Mouse (Mus musculus) spleen, postnatal 4 days (tissue): ENCODE results near the gene Hdac9.

Experiments
- DNase-seq, 2 experiments: peaks; one replicate each; pipeline ENCODE4 v3.0.0; 2022; ENCODE audit warnings: low spot score in 2 of 2

The Hdac9 gene

DNA sequence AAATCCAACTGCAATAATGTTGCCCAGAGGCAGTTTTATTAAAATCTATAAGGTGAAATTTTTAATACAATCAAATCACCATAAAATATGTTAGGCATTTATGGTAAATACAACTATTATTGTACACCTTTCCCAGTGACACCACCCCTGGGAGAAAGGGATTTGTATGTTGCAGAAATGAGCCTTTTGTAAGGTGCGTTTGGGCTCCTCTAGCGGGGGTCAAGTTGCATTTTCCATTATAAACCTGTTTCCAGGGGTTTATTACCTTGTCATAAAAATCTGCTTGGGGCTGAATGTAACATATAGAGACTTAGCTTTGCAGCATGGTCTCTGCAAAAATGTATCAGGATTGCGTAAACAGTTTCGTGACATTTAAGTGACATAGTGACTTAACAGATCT, 312.4 kb downstream of the Hdac9 start:
- DNase-seq = no peak

DNA sequence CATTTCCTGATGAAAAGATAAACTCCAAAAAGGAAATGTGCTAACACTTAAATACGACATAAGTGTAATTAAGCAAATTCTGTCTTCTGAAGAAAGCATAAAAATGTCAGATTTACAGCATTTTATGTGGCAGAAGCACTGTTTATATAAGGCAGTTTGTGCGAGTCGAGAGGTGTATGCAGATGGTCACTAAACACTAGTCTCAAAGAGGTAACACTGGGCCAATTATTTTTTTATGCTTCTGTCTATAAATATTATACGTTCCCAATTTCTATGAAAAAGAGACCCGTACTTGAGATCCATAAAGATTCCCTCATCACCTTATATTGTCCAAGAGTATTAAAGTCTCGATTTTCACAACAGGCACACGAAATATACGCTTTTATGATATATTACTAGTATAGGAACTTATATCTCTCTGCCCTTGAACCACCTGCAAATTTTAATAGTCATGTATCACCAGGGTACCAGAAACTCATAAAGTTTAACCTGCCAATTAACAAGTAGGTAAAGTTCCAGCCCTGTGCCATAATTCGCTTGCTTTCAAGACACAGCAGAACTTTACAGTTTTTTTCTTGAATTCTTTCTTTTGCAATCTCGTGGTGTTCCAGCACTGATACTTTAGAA, 322.6 kb downstream of the Hdac9 start:
- no peak for DNase-seq

DNA sequence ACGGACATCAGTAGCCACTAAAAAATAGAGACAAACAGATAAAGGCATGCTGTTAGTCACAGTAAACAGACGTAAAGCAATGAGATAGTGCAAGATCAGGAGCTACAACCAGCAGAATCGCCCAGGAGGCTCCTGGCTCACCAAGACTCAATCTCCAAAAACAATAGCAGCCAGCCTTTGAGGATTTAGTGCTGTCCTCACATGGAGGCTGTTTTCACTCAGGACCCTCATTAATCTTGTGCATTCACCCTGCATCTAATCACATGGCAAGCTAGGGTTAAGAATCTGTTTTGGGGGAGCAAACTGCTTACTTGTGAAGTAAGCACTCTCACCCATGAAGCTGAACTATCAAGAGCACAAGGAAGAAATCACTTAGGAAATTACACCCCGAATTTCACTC, 329.7 kb downstream of the Hdac9 start:
- no peak for DNase-seq

DNA sequence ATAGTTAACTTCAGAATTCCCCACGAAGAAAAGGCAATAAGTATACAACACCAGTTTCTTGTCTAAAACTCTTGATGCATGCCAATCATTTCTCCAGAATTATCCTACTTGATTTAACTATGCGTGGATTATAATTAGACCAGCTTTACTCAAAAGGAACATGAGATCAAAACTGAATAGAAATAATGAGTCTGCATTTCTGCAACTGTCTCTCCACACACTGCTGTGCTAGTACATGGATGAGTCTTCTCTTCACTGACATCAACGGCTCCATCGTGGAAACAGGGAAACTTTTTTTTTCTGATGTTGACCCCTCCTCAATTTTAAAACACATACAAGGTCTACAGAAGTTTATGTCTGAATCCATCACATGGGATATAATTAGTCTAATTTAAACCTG, 334.4 kb downstream of the Hdac9 start:
- DNase-seq = no peak

DNA sequence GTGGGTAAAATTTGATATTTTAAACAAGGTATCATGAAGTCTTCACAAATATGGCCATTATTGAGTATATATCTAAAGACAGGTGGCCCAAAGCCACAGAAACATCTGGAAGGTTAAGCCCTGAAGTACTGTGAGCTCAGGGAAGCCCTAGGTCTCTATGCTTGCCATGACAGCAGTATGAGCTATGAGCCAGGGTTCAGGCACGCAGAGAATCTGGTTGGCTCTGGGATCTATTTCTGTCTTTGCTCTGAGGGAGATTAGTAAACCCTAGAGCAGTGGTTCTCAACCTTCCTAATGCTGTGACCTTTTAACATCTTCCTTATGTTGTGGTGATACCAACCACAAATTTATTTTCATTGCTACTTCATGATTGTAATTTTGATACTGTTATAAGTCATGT, 337.7 kb downstream of the Hdac9 start:
- DNase-seq = no peak

DNA sequence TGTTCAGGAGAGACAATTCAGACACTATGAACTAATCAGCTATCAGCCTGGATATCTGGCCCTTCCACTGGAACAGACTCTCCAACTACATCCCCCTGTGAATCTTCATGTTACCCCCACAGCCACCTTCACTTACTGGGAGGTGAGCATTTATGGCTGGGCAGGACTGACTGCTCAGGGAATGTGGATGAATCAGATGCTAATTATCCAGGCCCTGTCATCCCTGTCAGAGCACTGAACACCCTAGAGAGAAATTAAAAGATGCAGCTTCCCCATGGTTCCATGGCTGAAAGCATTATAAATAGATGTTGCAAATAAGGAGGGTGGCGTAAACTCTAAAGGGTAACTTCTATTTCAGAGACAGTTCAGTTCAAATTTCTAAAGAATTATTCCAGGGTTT, 345.8 kb downstream of the Hdac9 start:
- DNase-seq = no peak

DNA sequence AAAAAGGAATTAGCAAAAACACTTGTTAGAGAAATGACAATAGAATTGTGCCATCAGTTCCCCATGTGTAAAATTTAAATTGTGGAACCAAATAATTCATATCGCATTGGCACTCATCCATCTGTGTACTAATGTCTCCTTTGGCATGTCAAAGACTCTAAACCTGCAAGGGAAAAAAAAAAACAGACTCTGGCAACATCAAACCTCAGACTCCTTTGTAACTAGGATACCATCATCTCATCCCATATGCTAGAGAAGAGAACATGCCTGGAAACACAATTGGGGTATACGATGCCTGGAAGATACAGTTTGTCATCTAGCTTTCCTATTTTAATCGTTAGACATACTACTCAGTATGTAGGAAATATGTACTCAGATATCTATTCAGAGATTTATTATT, 347.4 kb downstream of the Hdac9 start:
- DNase-seq = no peak

DNA sequence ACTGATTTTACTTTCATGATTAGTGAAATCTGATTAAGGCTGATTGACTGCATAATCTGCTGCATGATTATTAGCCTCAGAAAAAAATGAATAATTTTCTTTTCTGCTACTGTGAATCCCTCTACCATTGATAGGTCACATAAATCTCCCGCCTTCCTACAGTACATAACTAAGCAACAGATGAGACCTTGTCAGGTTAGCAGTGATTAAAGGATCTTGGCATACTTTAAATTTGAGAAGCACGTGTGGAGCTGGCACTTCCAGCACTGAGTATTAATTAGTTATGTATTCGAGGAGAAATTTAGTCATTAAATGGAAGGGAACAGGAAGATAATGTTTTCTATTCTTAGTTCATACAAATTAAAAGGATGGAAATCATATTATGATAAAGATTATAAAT, 347.8 kb downstream of the Hdac9 start:
- DNase-seq = no peak

DNA sequence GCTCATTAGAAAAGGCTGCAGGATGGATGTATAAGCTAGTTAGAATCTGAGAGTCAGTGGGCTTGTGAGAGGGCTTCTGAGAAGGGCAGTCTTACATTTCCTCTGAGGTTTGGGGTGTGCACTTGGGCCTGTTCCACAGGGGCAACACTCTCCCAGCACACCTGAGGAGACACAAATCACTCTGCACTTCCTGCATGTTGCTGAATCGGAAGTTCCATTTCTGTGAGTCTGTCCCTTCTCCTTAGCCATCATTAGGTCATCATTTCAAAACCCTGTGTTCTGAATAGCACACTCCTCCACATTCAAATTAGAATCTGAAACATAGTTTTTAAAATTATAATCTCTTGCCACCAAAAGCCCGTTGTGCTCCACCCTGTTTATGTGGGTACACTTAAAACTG, 354.6 kb downstream of the Hdac9 start:
- no peak for DNase-seq

DNA sequence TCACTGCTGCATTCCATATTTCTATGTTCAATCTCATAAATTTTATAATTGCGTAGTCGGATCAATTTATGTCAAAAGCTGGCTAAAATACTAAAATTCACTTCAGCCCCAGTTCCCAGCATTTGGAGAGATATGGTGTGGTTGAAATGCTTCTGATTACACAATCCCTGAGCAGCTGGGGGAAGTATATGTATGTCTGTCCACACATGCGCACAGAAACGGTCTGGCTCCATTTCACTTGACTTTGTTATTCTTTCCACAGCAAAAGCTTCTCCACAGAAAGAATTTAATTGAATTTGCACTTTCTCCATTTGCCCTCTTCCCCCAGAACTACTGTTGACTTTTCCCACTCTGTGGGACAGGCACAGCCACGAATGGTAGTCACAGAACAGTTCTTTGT, 357.9 kb downstream of the Hdac9 start:
- DNase-seq = no peak

DNA sequence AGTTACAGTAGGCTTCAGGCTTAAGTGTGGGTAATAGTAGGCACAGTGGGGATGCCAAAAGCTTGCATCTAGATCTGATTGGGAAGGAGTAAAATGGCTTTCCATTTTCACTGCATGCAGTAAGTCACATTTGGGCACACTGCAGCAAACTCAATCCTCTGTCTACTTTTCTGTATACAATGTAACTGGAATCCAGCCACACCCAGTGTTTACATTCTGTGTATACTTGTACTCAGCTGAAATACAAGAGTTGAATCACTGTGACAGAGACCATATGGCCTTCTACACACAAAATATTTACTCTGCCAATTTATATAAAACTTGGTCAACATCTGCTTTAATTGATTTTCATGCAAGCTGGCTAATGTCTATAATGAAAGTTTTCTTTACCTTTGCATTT, 362.1 kb downstream of the Hdac9 start:
- DNase-seq = no peak

DNA sequence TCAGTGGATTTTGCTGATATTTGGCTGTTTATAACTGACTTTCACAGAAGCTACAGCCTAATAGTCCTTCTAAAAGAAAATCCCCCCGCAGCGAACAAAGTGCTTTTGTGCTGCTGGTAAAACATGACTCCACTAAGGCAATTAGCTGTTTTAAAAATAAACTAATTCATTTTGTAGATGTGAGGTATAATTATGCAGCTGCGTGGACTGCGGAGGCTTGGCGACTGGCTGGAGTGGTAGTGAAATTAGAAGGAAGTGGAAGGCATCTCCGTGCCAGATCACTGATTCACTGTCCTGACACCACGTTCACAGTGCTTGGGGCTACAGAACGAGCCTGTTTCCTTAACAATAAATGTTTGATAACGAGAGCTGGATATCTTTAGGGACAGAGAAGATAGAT, 366.6 kb downstream of the Hdac9 start:
- DNase-seq = no peak

DNA sequence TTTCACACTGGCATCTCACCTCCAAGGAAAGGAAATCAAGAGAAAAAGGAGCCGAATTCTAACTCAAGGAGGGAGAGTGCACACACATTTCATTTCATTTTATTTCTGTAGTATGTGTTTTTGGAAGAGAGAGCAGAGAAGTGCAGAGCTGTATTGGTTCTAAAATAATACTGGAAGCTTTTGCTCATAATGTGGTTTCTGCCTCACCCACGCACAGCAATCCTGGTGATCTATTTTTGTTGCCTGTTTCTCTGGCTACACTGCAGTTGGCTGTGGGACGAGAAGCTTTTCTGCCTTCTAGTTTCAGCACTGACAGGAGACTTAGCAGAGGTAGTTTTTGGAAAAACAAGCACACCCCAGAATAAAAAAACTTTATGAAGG, 387.7 kb downstream of the Hdac9 start:
- no peak for DNase-seq

DNA sequence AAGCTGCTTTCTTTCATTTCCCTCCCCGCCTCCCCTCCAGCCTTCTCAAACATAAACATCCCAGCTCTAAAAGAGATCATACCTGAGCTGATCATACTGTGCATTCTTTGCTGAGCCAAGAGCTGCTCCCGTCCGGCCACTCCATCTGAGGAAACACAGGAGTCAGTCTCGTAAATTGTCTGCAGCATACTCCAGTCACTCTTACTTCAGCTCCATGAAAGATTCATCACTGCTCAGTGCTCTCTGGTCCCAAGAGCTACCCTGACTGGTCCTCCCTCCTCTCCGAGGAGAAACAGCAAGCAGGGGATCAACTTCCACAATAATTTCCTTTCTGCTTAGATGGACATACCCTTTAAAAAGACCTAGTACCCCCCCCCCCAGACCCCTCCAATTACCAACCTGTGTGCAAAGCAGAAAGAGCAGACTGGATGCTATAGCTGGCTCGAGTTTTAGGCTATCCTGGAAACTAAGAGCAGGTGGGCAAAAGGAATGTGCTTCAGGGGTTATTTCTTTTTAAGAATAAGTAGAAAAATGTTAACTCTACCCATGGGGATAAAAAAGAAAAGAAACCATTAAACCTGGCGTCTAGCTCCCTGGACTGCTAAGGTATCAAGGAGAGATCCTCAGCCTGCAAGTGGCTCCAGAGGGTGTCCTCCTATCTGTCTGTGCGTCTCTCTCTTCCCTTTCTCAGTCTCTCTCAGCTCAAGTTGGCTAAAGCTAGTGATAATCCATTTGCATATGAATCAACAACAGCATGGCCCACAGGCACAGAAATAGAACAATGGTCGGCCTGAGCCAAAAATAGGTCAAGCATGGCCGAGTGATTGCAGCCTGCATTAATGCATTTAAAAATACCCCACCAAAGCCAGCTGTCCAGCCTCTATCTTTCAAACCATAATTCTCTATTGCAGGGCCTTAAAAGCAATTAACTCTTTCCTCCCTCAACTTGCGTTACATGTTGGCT, 388.4 kb downstream of the Hdac9 start:
- no peak for DNase-seq

DNA sequence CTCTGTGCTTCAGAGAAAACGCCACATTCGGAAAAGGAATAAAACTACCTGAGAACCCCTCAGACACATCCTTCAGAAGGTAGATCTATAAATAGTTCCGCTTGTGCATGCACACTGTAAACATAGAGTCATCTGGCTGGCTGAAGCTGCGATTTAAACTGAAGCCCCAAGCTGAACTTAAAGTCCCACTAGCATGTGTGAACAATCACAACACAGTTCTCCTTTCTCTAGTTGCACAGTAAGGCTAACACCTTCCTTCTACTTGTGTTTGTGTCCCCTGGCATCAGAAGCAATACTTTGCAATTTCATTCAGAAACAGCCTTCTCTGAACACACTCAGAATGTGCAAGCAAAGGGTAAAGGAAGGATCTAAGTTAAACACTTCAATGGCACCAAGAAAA, 389.1 kb downstream of the Hdac9 start:
- no peak for DNase-seq

DNA sequence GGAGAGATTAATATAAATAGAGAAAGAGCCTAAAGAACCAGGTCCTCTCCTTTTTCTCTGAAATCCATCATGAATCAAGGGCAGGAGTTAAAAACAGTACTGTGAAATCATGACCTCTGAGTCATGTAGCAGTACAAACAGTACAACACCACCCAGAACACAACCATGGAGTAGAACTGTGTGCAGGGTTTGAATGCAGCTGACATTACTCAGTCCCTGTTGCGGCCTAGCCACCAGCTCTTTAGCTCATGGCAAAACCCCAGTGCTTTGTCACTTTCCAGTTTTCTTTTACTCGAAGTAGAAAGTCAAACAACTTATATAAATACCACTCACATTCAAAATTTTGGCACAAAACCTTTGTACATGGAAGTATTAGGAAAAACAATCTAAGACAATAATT, 395.4 kb downstream of the Hdac9 start:
- no peak for DNase-seq

DNA sequence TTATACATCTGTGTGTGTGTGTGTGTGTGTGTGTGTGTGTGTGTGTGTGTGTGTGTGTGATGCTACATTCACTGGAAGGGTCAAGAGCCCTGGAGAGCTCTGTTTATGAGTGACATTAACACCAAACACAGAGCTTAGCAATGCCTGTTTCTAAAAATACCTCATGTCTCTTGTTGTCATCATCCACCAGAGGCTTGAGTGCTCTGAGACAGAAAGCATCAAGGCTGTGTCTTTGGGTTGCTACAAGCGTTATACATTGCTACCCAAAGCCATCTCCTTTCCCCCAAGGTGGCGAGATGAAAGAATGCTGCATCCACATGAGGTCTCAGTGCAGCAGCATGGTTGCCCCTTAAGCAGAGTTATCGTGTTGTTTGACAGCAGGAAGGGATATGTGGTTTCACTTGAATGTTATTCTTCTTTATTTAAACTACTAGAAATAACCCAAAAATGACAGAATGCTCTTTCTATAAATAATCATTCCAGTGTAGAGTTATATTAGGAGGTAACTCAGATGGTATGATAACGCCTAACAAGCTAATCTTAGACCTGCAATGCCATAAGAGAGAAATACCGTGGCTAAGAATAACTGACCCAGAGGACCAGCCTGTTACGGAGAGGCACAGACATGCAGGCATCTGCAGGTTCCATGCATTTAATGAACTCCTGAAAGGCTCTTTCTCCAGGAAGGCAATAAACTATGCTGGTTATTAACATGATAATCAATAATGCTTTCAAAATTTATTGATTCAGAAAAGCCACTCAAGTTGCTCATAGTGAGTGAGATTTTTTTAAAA, 399.9 kb downstream of the Hdac9 start:
- no peak for DNase-seq

DNA sequence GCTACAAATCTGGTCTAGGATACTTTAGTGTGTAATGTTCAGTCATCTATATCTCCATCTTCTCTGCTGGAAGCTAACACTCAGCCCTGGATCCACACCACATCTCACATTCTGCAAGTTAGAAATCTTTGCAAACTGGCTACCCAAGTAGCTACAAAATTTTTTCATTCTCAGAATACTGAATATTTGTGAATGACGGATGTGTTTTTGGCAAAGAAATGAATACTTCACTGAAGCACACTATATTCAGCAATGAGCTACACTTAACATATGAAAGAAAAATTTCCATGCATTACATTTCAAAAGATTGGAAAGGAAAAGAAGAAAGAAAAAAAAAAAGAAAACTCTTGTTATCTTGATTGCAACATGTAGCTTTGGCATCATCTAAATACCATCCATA, 410.6 kb downstream of the Hdac9 start:
- no peak for DNase-seq

DNA sequence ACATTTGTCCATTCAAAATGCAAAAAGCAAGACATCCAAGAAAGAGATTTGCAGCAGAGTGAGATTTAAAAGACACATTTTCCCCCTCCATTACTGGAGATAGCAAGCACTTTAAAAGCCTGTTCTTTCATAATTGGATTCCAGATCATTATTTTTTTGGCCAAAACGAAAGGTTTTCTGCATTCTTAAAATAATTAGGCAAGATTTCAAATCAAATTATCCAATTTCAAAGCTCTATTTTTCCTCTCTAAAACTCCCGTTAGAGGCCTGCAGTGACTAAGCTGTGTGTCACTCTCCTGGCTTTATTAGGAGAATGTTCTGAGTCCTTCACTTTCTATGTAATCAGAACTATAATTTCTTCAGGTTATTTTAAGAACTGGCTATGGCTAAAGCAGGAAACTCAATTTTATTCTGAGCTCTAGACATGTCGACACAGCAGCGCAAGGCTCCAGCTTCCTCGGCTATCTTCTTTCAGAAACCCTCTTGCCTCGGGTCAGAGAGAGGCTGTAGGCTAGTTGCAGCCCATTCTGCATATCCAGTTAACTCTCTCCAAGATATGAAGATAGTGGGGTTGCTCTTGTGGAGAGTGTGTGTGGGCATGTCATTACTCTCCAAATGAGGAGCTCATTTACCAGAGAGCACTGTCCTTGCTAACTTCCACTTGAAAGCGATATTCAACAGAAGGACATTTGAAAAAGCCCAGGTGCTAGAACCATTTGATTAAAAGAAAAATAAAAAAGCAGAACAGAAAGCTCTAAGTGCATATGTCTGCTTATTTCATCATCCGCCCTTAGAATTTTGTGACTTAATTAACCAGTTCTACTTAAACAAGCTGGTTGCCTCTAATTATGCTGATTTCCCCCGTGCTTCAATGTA, 417.9 kb downstream of the Hdac9 start:
- DNase-seq = no peak

DNA sequence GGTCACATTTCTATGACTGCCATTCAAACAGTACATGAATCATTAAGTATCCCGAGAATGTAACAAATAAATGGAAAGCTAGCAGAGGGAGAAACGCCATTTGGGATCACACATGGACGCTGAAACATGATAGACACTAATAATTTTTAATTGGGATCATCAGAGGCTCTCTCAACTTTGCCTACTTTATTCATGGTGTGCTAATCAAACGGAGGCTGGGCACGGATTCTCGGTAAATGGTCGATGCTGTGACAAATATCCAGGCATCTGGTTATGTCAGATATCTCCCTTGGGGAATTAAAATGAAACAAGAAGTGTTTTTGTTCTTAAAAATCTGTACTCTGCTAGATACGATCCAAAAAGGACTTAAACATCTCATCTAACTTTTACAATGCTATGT, 418.6 kb downstream of the Hdac9 start:
- DNase-seq = no peak

DNA sequence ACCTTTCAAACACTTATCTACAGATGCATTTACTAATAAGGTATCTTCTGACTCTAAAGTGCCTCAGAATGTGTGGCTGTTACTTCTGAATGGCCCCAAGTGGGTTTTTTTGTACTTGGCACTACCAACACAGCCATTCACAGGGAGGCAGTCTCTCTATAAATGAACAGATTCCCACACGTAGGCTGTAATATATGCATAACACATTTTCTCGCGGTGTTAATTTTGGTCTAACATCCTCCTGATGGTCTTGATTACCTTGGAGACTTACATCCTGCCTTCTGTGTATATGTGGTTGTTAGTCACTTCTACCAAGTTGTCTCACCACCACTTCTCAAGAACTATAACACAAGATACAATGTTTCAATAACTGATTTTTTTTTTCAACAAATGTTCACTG, 419.2 kb downstream of the Hdac9 start:
- DNase-seq = no peak

DNA sequence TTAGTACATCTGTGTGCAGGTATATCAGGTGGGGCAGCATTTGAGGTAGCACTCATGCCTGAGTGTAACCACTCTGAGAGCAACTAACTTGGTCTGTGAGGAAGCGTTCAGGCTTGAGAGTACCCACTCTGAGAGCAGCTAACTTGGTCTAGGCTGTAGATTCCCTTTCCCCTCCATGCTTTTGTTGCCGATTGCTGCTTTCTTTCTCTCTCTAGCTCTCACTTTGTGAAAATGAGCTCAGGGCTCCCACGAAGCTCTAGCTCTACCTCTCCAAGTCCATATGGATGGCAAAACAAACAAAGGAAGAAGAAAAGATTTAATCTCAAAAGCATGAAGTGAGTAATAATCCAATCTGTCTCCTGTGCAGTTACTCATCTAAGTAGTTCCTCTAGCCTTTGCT, 421.0 kb downstream of the Hdac9 start:
- no peak for DNase-seq
